Mouse (Mus musculus) megakaryocyte, embryonic 14.5 days (primary cell): ENCODE measurements around the gene Ampd2.

Source experiments
- FLI1 ChIP-seq: IDR thresholded peaks from 2 replicates; pipeline ENCODE4 v1.6.1; 2012; ENCODE audit warnings: low read length, inconsistent platforms, mixed read lengths
- GATA1 ChIP-seq: IDR thresholded peaks from 3 replicates; pipeline ENCODE4 v1.6.1; 2012; ENCODE audit warnings: mixed read lengths, low read length, inconsistent platforms, borderline replicate concordance

DNA sequence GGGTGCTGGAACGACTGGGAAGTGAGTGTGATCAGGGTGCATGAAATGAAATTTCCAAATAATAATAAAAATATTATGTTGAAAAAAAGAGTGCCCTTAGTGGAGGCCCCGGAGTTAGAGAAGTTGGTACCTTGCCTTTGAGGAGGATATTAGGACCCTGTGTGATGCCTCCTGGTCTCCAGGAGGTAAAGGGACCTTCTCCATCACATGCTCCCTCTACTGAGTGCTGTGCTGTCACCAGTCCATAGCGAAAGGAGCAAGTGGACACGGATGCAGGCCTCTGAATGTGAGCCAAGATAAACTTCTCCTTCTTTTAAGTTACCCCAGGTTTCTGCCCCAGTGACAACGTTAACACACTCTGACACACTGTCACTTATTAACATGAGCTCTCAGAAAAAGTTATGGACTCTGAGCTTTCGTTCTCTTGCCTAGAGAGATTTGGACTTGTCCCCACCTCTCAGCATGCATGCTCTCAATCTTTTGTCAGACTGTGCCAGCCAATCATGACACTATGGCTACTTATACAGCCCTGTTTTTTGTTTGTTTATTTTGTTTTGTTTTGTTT lies 19.0 kb downstream of the Ampd2 start:
- TF ChIP-seq GATA1 (no peak), FLI1 (no peak)
